Mouse (Mus musculus) lung, adult 2 months (tissue): Measurements from ENCODE around the gene Ppfibp1.

Experiments
- CTCF ChIP-seq: fragments of 200-500 bp; IDR thresholded peaks from 2 replicates; pipeline ENCODE4 v1.5.1; 2011; ENCODE audit warnings: mild to moderate bottlenecking, low read length, control low read depth; ENCODE audit not compliant: insufficient read depth
- POLR2A ChIP-seq: fragments of 200-500 bp; IDR thresholded peaks from 2 replicates; pipeline ENCODE4 v1.6.1; 2011; ENCODE audit warnings: low read depth, mild to moderate bottlenecking, control low read depth, low read length, borderline replicate concordance; ENCODE audit errors: extremely low read depth

DNA sequence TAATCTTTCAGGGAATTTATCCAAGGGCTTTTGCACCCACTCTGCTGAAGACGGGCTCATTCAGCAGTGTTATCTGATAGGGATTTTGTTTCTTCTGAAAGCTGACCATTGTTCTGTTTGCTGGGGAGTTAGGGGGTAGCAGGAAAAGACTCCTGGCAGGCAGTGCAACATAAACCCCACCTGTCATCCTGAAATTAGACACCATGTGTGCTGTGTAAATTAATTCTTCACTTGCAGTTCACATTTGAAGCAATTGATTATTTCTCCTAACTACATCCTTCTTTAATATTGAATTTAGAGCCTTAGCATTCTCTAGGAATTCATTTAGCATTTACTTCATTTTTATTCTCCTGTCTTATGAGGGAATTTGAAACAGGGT lies 62.2 kb downstream of the Ppfibp1 start:
- TF ChIP-seq POLR2A (no peak), CTCF (no peak)
